Mouse (Mus musculus) neural tube, embryonic 14.5 days (tissue): ENCODE results near the gene Ubn1. TPM values are rescaled to one million over a fixed set of nuclear protein-coding genes. Genes with fewer than 3 reads are reported as not detected.
A peak's percentile ranks its signal among the peaks of the same experiment; 100 is the strongest.

Source experiments
- ATAC-seq: fragments of 200-750 bp; cut with Nextera tagmentation; 2 replicates; pipeline ENCODE4 v1.8.0; 2017; ENCODE audit warnings: low read depth, mild to moderate bottlenecking, moderate TSS enrichment, moderate library complexity
- H3K27ac ChIP-seq: fragments of 300-500 bp; sonication (generic); 2 replicates; pipeline ENCODE4 v1.5.1; 2014; ENCODE audit warnings: low read depth, mild to moderate bottlenecking, control low read depth, low read length, moderate library complexity, mixed read lengths
- H3K27me3 ChIP-seq: fragments of 300-500 bp; sonication (generic); 2 replicates; pipeline ENCODE4 v1.6.1; 2014; ENCODE audit warnings: low read length; ENCODE audit not compliant: control insufficient read depth, insufficient read depth
- H3K36me3 ChIP-seq: fragments of 300-500 bp; sonication (generic); 2 replicates; pipeline ENCODE4 v1.6.1; 2014; ENCODE audit warnings: low read length, mixed read lengths; ENCODE audit not compliant: control insufficient read depth, insufficient read depth
- H3K4me1 ChIP-seq: fragments of 300-500 bp; sonication (generic); 2 replicates; pipeline ENCODE4 v1.6.1; 2014; ENCODE audit warnings: low read length; ENCODE audit not compliant: control insufficient read depth, insufficient read depth
- H3K4me2 ChIP-seq: fragments of 300-500 bp; sonication (generic); 2 replicates; pipeline ENCODE4 v1.6.1; 2014; ENCODE audit warnings: mild to moderate bottlenecking, low read depth, low read length, control low read depth
- H3K4me3 ChIP-seq: fragments of 300-500 bp; sonication (generic); 2 replicates; pipeline ENCODE4 v1.5.1; 2014; ENCODE audit warnings: low read depth, low read length, control low read depth, mixed read lengths
- H3K9ac ChIP-seq: fragments of 300-500 bp; sonication (generic); replicated peaks from 2 replicates; pipeline ENCODE4 v1.6.1; 2014; ENCODE audit warnings: low read depth, mild to moderate bottlenecking, control low read depth, low read length, mixed read lengths
- H3K9me3 ChIP-seq: fragments of 300-500 bp; sonication (generic); 2 replicates; pipeline ENCODE4 v1.6.1; 2016; ENCODE audit warnings: low read length; ENCODE audit not compliant: control insufficient read depth
- WGBS: fragments of 180-500 bp; shearing (Covaris S2); extraction: QIAGEN DNeasy Blood & Tissue Kit; methylation state at CpG from one replicate; pipeline ENCODE4 v1.1.7; 2014; 5-methylcytosine and 5-hydroxymethylcytosine counted together
- polyA plus RNA-seq: library from polyadenylated mRNA; unstranded; fragments of >200 nt; fragmentation: Nextera tagmentation; extraction: Ambion mirVana; gene quantifications from 2 replicates; pipeline ENCODE4 v1.2.1, GENCODE M21; 2014

Gene Ubn1
- polyA plus RNA-seq, 1 experiment from 2014 or later: 14.4 TPM

DNA sequence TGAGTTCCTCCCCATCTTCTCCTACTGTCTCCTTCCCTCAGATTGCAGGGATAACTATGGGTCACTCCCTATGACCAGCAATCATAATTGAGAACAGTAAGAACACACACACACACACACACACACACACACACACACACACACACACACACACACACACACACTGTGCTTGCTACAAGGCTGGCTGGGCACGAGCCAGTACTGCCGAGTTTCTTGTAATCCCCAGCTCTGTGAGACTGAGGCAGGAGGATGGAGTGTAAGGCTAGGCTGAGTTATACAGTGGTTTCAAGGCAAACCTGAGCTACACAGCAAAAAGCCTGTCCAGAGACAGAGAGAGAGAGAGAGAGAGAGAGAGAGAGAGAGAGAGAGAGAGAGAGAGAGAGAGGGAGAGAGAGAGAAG is 80.3 kb downstream of the Ubn1 start:
- Histone ChIP-seq H3K27me3 (peaks cover 32% of the 10 kb centered on the region), H3K36me3 (no peaks in the 10 kb centered on the region), H3K4me3 (no peak overlapping the region), H3K27ac (no peak overlapping the region), H3K4me1 (no peaks in the 10 kb centered on the region), H3K9me3 (no peaks in the 10 kb centered on the region), H3K9ac (no peak overlapping the region), H3K4me2 (no peak overlapping the region)
- WGBS: 56% methylated on average over 2 of the region's 2 CpGs
- ATAC-seq: no peak

DNA sequence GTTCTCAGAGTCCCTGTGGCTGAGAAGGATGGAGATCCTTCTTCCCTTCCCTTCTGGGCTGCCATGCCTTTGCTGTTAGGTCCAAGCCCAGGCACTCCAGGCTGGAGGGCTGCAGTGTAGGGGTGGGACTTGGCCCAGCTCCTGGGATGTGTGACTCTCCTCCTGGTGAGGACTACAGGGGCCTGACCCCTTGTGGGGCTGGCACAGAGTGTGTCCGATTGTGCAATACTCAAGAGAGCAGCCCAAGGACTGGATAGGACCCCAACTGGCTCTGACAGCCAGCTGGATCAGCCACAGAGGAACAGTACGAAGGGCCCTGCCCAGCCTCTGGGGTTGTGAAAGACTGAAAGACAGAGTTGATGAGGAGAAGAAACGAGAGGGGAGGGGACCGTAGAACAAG is 80.9 kb downstream of the Ubn1 start:
- Histone ChIP-seq H3K9me3 (no peaks in the 10 kb centered on the region), H3K27me3 (peaks cover 32% of the 10 kb centered on the region), H3K4me3 (no peak overlapping the region), H3K9ac (no peak overlapping the region), H3K4me1 (no peaks in the 10 kb centered on the region), H3K36me3 (no peaks in the 10 kb centered on the region), H3K27ac (no peak overlapping the region), H3K4me2 (no peak overlapping the region)
- WGBS: 8% methylated on average over 4 of the region's 4 CpGs
- ATAC-seq: no peak

DNA sequence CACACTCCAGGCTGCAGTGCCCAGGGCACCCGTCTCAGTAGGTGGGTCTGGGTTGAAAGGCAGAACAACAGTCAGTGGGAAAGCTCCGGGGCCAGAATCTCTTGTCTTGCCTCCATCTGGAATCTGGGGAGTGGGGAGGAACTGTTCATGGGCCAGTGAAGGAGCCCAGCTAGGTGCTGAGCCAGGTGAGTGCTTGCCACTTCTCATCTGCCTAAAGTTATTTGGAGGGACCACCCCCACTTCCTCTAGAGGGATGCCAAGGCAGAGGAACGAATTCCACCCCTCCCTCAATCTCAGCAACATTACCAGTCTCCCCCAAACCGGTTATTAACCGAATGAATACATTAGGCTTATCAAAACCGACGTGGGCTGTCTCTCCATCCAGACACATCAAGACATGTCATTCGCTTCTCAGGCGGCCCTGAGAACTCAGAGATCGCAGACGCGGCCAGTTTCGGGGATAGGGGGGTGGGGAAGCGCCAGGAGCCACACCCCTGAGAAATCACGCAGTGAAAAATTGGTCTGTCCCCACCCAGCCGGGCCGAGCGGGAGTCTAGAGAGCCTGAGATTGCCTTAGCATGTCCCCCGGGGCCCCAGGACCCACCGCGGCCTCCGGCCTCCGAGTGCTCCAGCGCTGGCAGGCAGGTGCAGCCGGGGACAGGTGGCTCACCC is 81.5 kb downstream of the Ubn1 start:
- Histone ChIP-seq H3K4me1 (no peaks in the 10 kb centered on the region), H3K4me2 (peak overlapping the region; percentile 29; the same call in 1 of the 2 replicates), H3K9me3 (no peaks in the 10 kb centered on the region), H3K9ac (no peak overlapping the region), H3K27ac (no peak overlapping the region), H3K4me3 (no peak overlapping the region), H3K27me3 (peaks cover 32% of the 10 kb centered on the region), H3K36me3 (no peaks in the 10 kb centered on the region)
- no peak for ATAC-seq
- 3% methylated on average over 25 of the region's 25 CpGs for WGBS

DNA sequence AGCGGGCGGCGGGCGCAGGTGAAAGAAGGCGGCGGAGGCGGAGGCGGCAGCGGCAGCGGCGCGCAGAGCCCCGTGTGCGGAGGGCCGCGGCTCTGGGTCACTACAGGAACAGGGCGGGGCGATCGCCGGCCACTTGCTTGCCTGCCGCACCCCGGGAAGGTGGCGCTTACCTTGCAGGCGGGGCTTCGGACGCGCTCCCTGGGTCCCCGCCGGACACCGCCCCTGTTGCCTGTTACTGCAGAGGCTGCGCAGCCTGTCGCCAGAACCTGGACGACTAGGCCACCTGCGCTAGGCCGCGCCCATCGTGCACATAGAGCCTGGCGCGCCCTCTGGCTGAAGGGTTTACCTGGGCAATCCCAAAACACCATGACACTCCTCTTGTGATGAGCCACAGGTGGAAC is 82.5 kb downstream of the Ubn1 start, which contains the start of gene Ppl:
Gene Ppl (minus strand): TSS at position 21 of the 401 bp plus-strand sequence.
- ATAC-seq: no peak
- Histone ChIP-seq H3K27ac (no peak within 1 kb of the TSS), H3K4me2 (peak within 1 kb of the TSS; percentile 29), H3K36me3 (no peaks in the 10 kb centered on the region), H3K27me3 (peaks cover 32% of the 10 kb centered on the region), H3K9me3 (no peaks in the 10 kb centered on the region), H3K9ac (no peak within 1 kb of the TSS), H3K4me3 (peak within 1 kb of the TSS; percentile 7; the same call in 1 of the 2 replicates), H3K4me1 (no peaks in the 10 kb centered on the region)
- under 1% methylated on average over 34 of the region's 39 CpGs for WGBS

DNA sequence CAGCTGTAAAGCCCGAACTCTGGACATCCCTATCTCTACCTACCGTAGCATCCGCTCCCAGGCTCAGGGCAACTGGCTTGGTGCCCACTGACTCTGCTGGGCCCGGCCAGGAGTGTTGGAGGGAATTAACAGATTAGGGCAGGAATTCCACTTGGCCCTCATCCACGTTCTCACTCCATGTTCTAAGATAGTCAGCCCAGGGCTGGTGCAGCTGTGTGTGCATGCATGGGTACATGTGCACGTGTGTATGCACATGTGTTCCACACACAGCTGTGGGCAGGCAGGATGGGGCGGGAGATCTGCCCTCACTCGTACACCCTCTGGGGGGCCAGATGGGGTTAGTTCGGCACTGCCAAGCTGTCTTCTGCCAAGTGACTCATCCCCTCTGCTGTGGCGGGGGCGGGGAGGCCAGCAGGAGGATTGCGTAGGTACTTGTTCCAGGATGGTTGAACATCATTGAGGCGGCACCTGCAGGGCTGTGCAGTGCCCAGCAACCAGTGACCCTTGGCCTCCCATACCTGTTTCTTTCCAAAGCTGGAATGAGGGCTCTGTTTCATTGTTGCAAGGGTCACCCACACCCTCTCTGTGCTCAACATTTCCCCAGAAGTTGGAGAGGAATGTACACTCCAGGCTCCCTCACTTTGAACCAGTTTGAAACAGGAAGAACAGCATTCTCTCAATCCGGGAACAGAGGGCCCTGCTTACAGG is 84.9 kb downstream of the Ubn1 start:
- Histone ChIP-seq H3K4me2 (no peak overlapping the region), H3K36me3 (no peaks in the 10 kb centered on the region), H3K27ac (no peak overlapping the region), H3K4me1 (no peaks in the 10 kb centered on the region), H3K9ac (no peak overlapping the region), H3K9me3 (no peaks in the 10 kb centered on the region), H3K27me3 (peaks cover 28% of the 10 kb centered on the region), H3K4me3 (no peak overlapping the region)
- WGBS: 79% methylated on average over 13 of the region's 14 CpGs
- no peak for ATAC-seq

DNA sequence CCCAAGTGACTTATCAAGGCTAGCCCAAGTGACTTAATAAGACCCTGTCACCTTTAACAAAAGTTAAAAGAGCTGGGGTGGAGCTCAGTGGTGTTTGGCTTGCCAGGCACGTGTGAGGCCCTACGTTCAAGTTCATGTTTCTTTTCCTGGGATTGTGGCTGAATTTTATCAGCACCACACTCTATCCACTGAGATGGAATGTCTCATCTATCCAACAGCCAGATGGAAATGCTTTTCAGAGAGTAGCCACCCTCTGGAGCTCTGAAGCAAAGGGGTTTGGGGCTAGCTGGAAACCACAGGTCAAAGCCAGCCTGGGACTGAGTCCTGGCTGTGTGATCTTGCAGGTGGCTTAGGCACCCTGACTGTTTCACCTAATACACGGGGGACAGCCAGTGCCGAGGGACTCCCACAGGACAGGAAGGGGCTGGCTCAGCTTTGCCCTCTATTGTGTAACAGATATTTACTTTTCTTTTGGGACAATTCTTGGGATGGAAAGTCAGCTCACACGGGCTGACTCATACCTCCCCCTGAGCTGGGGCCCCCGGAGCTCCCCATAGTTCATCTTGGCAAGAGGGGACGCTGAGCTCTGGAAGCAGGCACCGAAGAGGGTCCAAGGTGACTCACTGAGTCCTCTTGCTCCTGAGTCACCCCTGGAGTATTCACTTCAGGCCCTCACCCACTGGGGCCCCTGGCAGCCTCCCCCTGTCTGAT is 85.8 kb downstream of the Ubn1 start:
- Histone ChIP-seq H3K4me1 (no peaks in the 10 kb centered on the region), H3K4me3 (no peak overlapping the region), H3K36me3 (no peaks in the 10 kb centered on the region), H3K9me3 (no peaks in the 10 kb centered on the region), H3K27me3 (peaks cover 25% of the 10 kb centered on the region), H3K27ac (no peak overlapping the region), H3K4me2 (no peak overlapping the region), H3K9ac (no peak overlapping the region)
- 73% methylated on average over 8 of the region's 8 CpGs for WGBS
- no peak for ATAC-seq

Other genes with a start within 250 kb of the Ubn1 start
- 0.85 and 0.86 TPM in 2 replicates for gene 4930562C15Rik, start 214.6 kb upstream of the Ubn1 start, polyA plus RNA-seq
- 63.6 and 65.0 TPM in 2 replicates for gene Ubald1, start 169.7 kb upstream of the Ubn1 start, polyA plus RNA-seq
- 125 and 128 TPM in 2 replicates for gene Mgrn1, start 163.8 kb upstream of the Ubn1 start, polyA plus RNA-seq
- gene Nudt16l1, start 111.3 kb upstream of the Ubn1 start, polyA plus RNA-seq: 135 and 140 TPM in 2 replicates
- 62.2 and 62.5 TPM in 2 replicates for gene Anks3, start 85.9 kb upstream of the Ubn1 start, polyA plus RNA-seq
- not detected in 2 replicates for gene Sept12, start 52.2 kb upstream of the Ubn1 start, polyA plus RNA-seq
- not detected in 2 replicates for gene Smim22, start 42.8 kb upstream of the Ubn1 start, polyA plus RNA-seq
- 171 and 200 TPM in 2 replicates for gene Rogdi, start 36.5 kb upstream of the Ubn1 start, polyA plus RNA-seq
- 102 and 165 TPM in 2 replicates for gene Glyr1, start 194 bp upstream of the Ubn1 start, polyA plus RNA-seq
- gene Ppl, start 82.4 kb downstream of the Ubn1 start, polyA plus RNA-seq: 0.35 and 0.37 TPM in 2 replicates
- gene Sec14l5, start 97.1 kb downstream of the Ubn1 start, polyA plus RNA-seq: 0.27 and 0.28 TPM in 2 replicates
- gene Nagpa, start 154.0 kb downstream of the Ubn1 start, polyA plus RNA-seq: 8.9 and 10.3 TPM in 2 replicates
- 13.0 and 14.2 TPM in 2 replicates for gene AU021092, start 172.2 kb downstream of the Ubn1 start, polyA plus RNA-seq
- gene Alg1, start 183.6 kb downstream of the Ubn1 start, polyA plus RNA-seq: 41.3 and 42.4 TPM in 2 replicates
- 6.6 and 7.0 TPM in 2 replicates for gene Eef2kmt, start 205.9 kb downstream of the Ubn1 start, polyA plus RNA-seq